Mouse (Mus musculus) gastrocnemius, adult 2 months (tissue): ENCODE results near the gene Gm28635. TPM values are rescaled to one million over a fixed set of nuclear protein-coding genes. Genes with fewer than 3 reads are reported as not detected.

ENCODE experiments used
- DNase-seq: peaks from one replicate; pipeline ENCODE4 v3.0.0; 2022
- H3K27ac ChIP-seq: fragments of 200-600 bp; 2 replicates; pipeline ENCODE4 v1.8.1; 2022; ENCODE audit warnings: mild to moderate bottlenecking
- H3K4me3 ChIP-seq: fragments of 200-600 bp; 2 replicates; pipeline ENCODE4 v1.8.1; 2022; ENCODE audit warnings: mild to moderate bottlenecking, moderate library complexity
- CTCF ChIP-seq: fragments of 200-600 bp; IDR thresholded peaks from 2 replicates; pipeline ENCODE4 v1.8.1; 2022; ENCODE audit warnings: antibody characterized with exemption, mild to moderate bottlenecking, moderate library complexity
- intact Hi-C: fragments of 180-260 bp; cut with DNase I; formaldehyde crosslinking; loops from one replicate; pipeline ENCODE4 v1.15.1; 2025
- total RNA-seq, 2 experiments: library from RNA; stranded (reverse); gene quantifications; 2 replicates each; pipeline ENCODE4 v1.2.3; 2021

Gm28635 gene
- total RNA-seq, 2 experiments from 2014 or later: 1.1 to 1.9 TPM

- no peak for DNase-seq
- intact Hi-C loops: no loop called here
- H3K27ac ChIP-seq: peak overlapping the region; percentile 98
- H3K4me3 ChIP-seq: peak overlapping the region; percentile 87
- TF ChIP-seq CTCF: no peak
These were observed 29.5 kb downstream of the Gm28635 start for GRCm38 (mm10) chr2:84648369-84648768.

GRCm38 (mm10) chr2:84647051-84647568, 30.7 kb downstream of the Gm28635 start:
- no peak for DNase-seq
- intact Hi-C loops: no loop called here
- TF ChIP-seq CTCF: no peak
- peak overlapping the region; percentile 87 for H3K4me3 ChIP-seq
- H3K27ac ChIP-seq: no peak overlapping the region; the same call in 1 of the 2 replicates

- DNase-seq: no peak
- H3K4me3 ChIP-seq: peak overlapping the region; percentile 87
- H3K27ac ChIP-seq: peak overlapping the region; percentile 46; the same call in 1 of the 2 replicates
- TF ChIP-seq CTCF: no peak
- intact Hi-C loops: no loop called here
These were observed 31.7 kb downstream of the Gm28635 start for GRCm38 (mm10) chr2:84646138-84646537.

- TF ChIP-seq CTCF: no peak
- intact Hi-C loops: no loop called here
- no peak for DNase-seq
- H3K4me3 ChIP-seq: no peak overlapping the region
- peak overlapping the region; percentile 24; the same call in 1 of the 2 replicates for H3K27ac ChIP-seq
These were observed 37.0 kb downstream of the Gm28635 start for GRCm38 (mm10) chr2:84640833-84641232.

- DNase-seq: no peak
- TF ChIP-seq CTCF: no peak
- peak overlapping the region; percentile 90 for H3K27ac ChIP-seq
- intact Hi-C loops: no loop called here
- H3K4me3 ChIP-seq: peak overlapping the region; percentile 47
These were observed 39.2 kb downstream of the Gm28635 start for GRCm38 (mm10) chr2:84638428-84639220.

GRCm38 (mm10) chr2:84637452-84638165, 40.2 kb downstream of the Gm28635 start:
- TF ChIP-seq CTCF: no peak
- DNase-seq: peak; percentile 31
- intact Hi-C loops: no loop called here
- peak overlapping the region; percentile 90 for H3K27ac ChIP-seq
- H3K4me3 ChIP-seq: peak overlapping the region; percentile 47

GRCm38 (mm10) chr2:84636231-84636741, 41.6 kb downstream of the Gm28635 start:
- DNase-seq: no peak
- TF ChIP-seq CTCF: no peak
- intact Hi-C loops: no loop called here
- Histone ChIP-seq H3K4me3 (peak overlapping the region; percentile 47), H3K27ac (peak overlapping the region; percentile 90)

- TF ChIP-seq CTCF: no peak
- intact Hi-C loops: loop anchor here (1.0 kb wide), 1 partner anchor 15 kb away; the partner anchor contains the start of gene Ctnnd1
- Histone ChIP-seq H3K27ac (peak overlapping the region; percentile 90), H3K4me3 (peak overlapping the region; percentile 47)
- peak; percentile 88 for DNase-seq
These were observed 42.2 kb downstream of the Gm28635 start for GRCm38 (mm10) chr2:84635611-84636010.

- no peak for TF ChIP-seq CTCF
- H3K4me3 ChIP-seq: peak overlapping the region; percentile 47
- intact Hi-C loops: loop anchor here (1.0 kb wide), 1 partner anchor 15 kb away; the partner anchor contains the start of gene Ctnnd1
These were observed 42.8 kb downstream of the Gm28635 start for GRCm38 (mm10) chr2:84634934-84635482.

GRCm38 (mm10) chr2:84634006-84634405, 43.8 kb downstream of the Gm28635 start:
- intact Hi-C loops: no loop called here
- TF ChIP-seq CTCF: no peak
- peak overlapping the region; percentile 90 for H3K27ac ChIP-seq
- no peak for DNase-seq
- H3K4me3 ChIP-seq: peak overlapping the region; percentile 47

More at GRCm38 (mm10) chr2:84634934-84635482, 42.8 kb downstream of the Gm28635 start:
- H3K27ac ChIP-seq: peak overlapping the region; percentile 90
- DNase-seq: peak; percentile 32

GRCm38 (mm10) chr2:84632999-84633398, 44.8 kb downstream of the Gm28635 start:
- no peak for TF ChIP-seq CTCF
- no peak for DNase-seq

GRCm38 (mm10) chr2:84632001-84632400, 45.8 kb downstream of the Gm28635 start:
- intact Hi-C loops: no loop called here
- no peak for DNase-seq
- no peak for TF ChIP-seq CTCF
- no peak overlapping the region for H3K4me3 ChIP-seq
- H3K27ac ChIP-seq: peak overlapping the region; percentile 90

More at GRCm38 (mm10) chr2:84632999-84633398, 44.8 kb downstream of the Gm28635 start:
- Histone ChIP-seq H3K27ac (peak overlapping the region; percentile 90), H3K4me3 (peak overlapping the region; percentile 19)
- intact Hi-C loops: no loop called here
